Mouse (Mus musculus) gonadal fat pad, adult 2 months (tissue): ENCODE results near the gene Olfr666. TPM values are rescaled to one million over a fixed set of nuclear protein-coding genes. Genes with fewer than 3 reads are reported as not detected.
"Not testable (repeated sequence)": the region's sequence is repeated elsewhere in the genome, so short reads cannot be mapped to it uniquely, and the experiment has no call there.

Experiments used
- DNase-seq: peaks from one replicate; pipeline ENCODE4 v3.0.0-alpha.2; 2012; ENCODE audit warnings: low read depth
- polyA plus RNA-seq: library from polyadenylated mRNA; depleted of rRNA; stranded (reverse); fragments of >200 nt; gene quantifications from 2 replicates; pipeline ENCODE4 v1.2.3, GENCODE M21; 2012; rRNA removed

The Olfr666 gene
- polyA plus RNA-seq, result 1.1 TPM in 1 of 2 replicates, not detected in the other

- no peak for DNase-seq
Measured at GRCm38 (mm10) chr7:104895852-104896251, at the start of gene Olfr666. Gene Olfr666 (minus strand): TSS chr7:104895952.

GRCm38 (mm10) chr7:104933940-104934339, 38.2 kb upstream of the Olfr666 start, which contains the start of gene Olfr669:
Gene Olfr669 (plus strand): TSS chr7:104934240.
- no peak for DNase-seq

- DNase-seq, result no peak
Measured at GRCm38 (mm10) chr7:104927957-104928356, 32.2 kb upstream of the Olfr666 start, which contains the start of gene Olfr668. Gene Olfr668 (minus strand): TSS chr7:104928057.

GRCm38 (mm10) chr7:104921382-104921781, 25.6 kb upstream of the Olfr666 start, which contains the start of gene Olfr667:
Gene Olfr667 (minus strand): TSS chr7:104921482.
- DNase-seq, result no peak

GRCm38 (mm10) chr7:104877731-104878130, 18.0 kb downstream of the Olfr666 start, which contains the start of gene Olfr665:
Gene Olfr665 (plus strand): TSS chr7:104878031.
- no peak for DNase-seq

GRCm38 (mm10) chr7:104861381-104861780, 34.4 kb downstream of the Olfr666 start:
- no peak for DNase-seq

- DNase-seq, result no peak
Measured at GRCm38 (mm10) chr7:104857683-104858082, 38.1 kb downstream of the Olfr666 start.

GRCm38 (mm10) chr7:104856709-104857108, 39.0 kb downstream of the Olfr666 start, which contains the start of gene Usp17la:
Gene Usp17la (plus strand): TSS chr7:104857009.
- not testable (repeated sequence) for DNase-seq

GRCm38 (mm10) chr7:104855248-104855750, 40.5 kb downstream of the Olfr666 start:
- DNase-seq, result no peak

GRCm38 (mm10) chr7:104851546-104851945, 44.2 kb downstream of the Olfr666 start:
- DNase-seq, result not testable (repeated sequence)

GRCm38 (mm10) chr7:104843731-104844287, 51.9 kb downstream of the Olfr666 start:
- no peak for DNase-seq

- no peak for DNase-seq
Measured at GRCm38 (mm10) chr7:104842503-104842902, 53.2 kb downstream of the Olfr666 start, which contains the start of gene Usp17lb. Gene Usp17lb (minus strand): TSS chr7:104842603.

Other genes starting within 250 kb of the Olfr666 start
- 0.04 TPM in 2 replicates for gene Olfr658, start 248.6 kb downstream of the Olfr666 start, polyA plus RNA-seq
- gene Olfr659, start 229.2 kb downstream of the Olfr666 start, polyA plus RNA-seq, result not detected in 2 replicates
- gene Olfr661, start 209.5 kb downstream of the Olfr666 start, polyA plus RNA-seq, result not detected in 2 replicates
- not detected in 2 replicates for gene Usp17le, start 118.5 kb downstream of the Olfr666 start, polyA plus RNA-seq
- 0.07 TPM in 1 of 2 replicates, not detected in the other for gene Usp17lb, start 53.3 kb downstream of the Olfr666 start, polyA plus RNA-seq
- not detected in 2 replicates for gene Usp17la, start 38.9 kb downstream of the Olfr666 start, polyA plus RNA-seq
- not detected in 2 replicates for gene Olfr665, start 17.9 kb downstream of the Olfr666 start, polyA plus RNA-seq
- gene Olfr667, start 25.5 kb upstream of the Olfr666 start, polyA plus RNA-seq, result not detected in 2 replicates
- gene Olfr668, start 32.1 kb upstream of the Olfr666 start, polyA plus RNA-seq, result not detected in 2 replicates
- gene Olfr669, start 38.3 kb upstream of the Olfr666 start, polyA plus RNA-seq, result 0.13 TPM in 1 of 2 replicates, not detected in the other
- not detected in 2 replicates for gene Olfr670, start 66.7 kb upstream of the Olfr666 start, polyA plus RNA-seq
- gene Olfr671, start 83.2 kb upstream of the Olfr666 start, polyA plus RNA-seq, result not detected in 2 replicates
- not detected in 2 replicates for gene Olfr672, start 106.1 kb upstream of the Olfr666 start, polyA plus RNA-seq
- not detected in 2 replicates for gene Olfr675, start 132.5 kb upstream of the Olfr666 start, polyA plus RNA-seq
- gene Olfr676, start 136.7 kb upstream of the Olfr666 start, polyA plus RNA-seq, result not detected in 2 replicates
- not detected in 2 replicates for gene Olfr677, start 155.4 kb upstream of the Olfr666 start, polyA plus RNA-seq
- gene Olfr678, start 168.5 kb upstream of the Olfr666 start, polyA plus RNA-seq, result not detected in 2 replicates
- not detected in 2 replicates for gene Olfr679, start 185.3 kb upstream of the Olfr666 start, polyA plus RNA-seq
- not detected in 2 replicates for gene Olfr680-ps1, start 196.9 kb upstream of the Olfr666 start, polyA plus RNA-seq
- gene Olfr681, start 220.9 kb upstream of the Olfr666 start, polyA plus RNA-seq, result not detected in 2 replicates